Mouse (Mus musculus) hindbrain, embryonic 10.5 days (tissue): ENCODE data around the gene Ldb2. TPM values are rescaled to one million over a fixed set of nuclear protein-coding genes. Genes with fewer than 3 reads are reported as not detected.

Experiments
- DNase-seq: peaks from one replicate; pipeline ENCODE4 v3.0.0-alpha.2; 2017; ENCODE audit warnings: low spot score
- H3K27ac ChIP-seq: fragments of 300-500 bp; sonication (generic); 2 replicates; pipeline ENCODE4 v1.5.1; 2016; ENCODE audit warnings: mild to moderate bottlenecking, moderate library complexity
- H3K27me3 ChIP-seq: fragments of 300-500 bp; sonication (generic); 2 replicates; pipeline ENCODE4 v1.6.1; 2016; ENCODE audit warnings: mild to moderate bottlenecking; ENCODE audit not compliant: poor library complexity, insufficient read depth, severe bottlenecking
- H3K36me3 ChIP-seq: fragments of 300-500 bp; sonication (generic); 2 replicates; pipeline ENCODE4 v1.6.1; 2016; ENCODE audit warnings: mild to moderate bottlenecking, moderate library complexity
- H3K4me1 ChIP-seq: fragments of 300-500 bp; sonication (generic); replicated peaks from 2 replicates; pipeline ENCODE4 v1.6.1; 2016; ENCODE audit warnings: mild to moderate bottlenecking
- H3K4me3 ChIP-seq: fragments of 300-500 bp; sonication (generic); 2 replicates; pipeline ENCODE4 v1.5.1; 2016; ENCODE audit warnings: mild to moderate bottlenecking, moderate library complexity
- H3K9me3 ChIP-seq: fragments of 300-500 bp; sonication (generic); 2 replicates; pipeline ENCODE4 v1.6.1; 2016; ENCODE audit warnings: mild to moderate bottlenecking, moderate library complexity
- WGBS: fragments of 180-500 bp; shearing (Covaris S2); methylation state at CpG from one replicate; pipeline ENCODE4 v1.1.7; 2016; 5-methylcytosine and 5-hydroxymethylcytosine counted together
- polyA plus RNA-seq: library from polyadenylated mRNA; unstranded; fragments of >200 nt; fragmentation: Nextera tagmentation; extraction: Ambion mirVana; gene quantifications from 2 replicates; pipeline ENCODE4 v1.2.1, GENCODE M21; 2016

The Ldb2 gene
- polyA plus RNA-seq, 1 experiment from 2014 or later, result 21.8 TPM

DNA sequence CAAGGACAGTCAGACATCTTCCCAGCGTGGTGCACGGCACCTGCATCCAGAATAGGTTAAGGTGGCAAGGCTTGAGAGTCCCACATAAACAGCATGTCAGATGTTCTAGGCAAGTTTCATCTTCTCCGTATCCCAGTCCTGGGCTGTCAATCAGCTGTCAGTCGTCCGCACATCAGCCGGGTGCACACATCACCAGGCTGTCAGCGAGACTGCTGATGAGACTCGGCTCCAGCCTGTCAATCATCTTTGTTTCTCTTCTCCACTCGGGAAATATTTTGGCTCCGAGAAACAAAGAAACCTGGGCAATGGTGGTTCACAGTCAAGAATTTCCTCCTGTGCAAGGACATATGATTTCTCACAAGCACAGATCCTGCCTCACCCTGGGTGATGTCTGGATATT is 132.1 kb downstream of the Ldb2 start:
- no peaks in the 10 kb centered on the region for H3K36me3 ChIP-seq
- WGBS, result 63% methylated on average over 10 of the region's 10 CpGs
- peaks cover 19% of the 10 kb centered on the region for H3K4me1 ChIP-seq
- H3K9me3 ChIP-seq, result no peaks in the 10 kb centered on the region
- no peak overlapping the region for H3K4me3 ChIP-seq
- no peaks in the 10 kb centered on the region for H3K27me3 ChIP-seq
- no peak overlapping the region for H3K27ac ChIP-seq
- no peak for DNase-seq

DNA sequence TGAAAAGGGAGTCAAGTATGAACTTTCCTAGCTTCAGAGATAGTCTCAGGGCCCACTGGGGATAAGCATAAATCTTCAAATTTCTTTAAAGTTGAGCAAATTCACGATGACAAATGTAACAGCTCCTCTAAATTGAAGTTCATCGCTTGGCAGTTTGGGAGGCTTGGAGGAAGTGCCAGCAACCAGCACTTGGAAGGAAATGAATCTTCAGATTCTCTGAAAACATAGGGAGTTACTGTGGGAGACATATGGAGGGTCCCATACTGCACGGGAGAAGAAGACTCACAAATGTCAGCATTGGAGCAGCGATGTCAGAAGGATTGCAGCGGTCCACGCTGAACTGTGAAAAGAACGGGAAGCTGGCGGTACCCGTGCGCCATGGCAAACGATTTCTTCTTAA is 139.8 kb downstream of the Ldb2 start:
- 96% methylated on average over 11 of the region's 11 CpGs for WGBS
- H3K27me3 ChIP-seq, result no peaks in the 10 kb centered on the region
- no peak overlapping the region for H3K27ac ChIP-seq
- H3K4me3 ChIP-seq, result no peak overlapping the region
- DNase-seq, result no peak
- peaks cover 7% of the 10 kb centered on the region; the same call in 1 of the 2 replicates for H3K4me1 ChIP-seq
- no peaks in the 10 kb centered on the region for H3K9me3 ChIP-seq
- no peaks in the 10 kb centered on the region for H3K36me3 ChIP-seq

DNA sequence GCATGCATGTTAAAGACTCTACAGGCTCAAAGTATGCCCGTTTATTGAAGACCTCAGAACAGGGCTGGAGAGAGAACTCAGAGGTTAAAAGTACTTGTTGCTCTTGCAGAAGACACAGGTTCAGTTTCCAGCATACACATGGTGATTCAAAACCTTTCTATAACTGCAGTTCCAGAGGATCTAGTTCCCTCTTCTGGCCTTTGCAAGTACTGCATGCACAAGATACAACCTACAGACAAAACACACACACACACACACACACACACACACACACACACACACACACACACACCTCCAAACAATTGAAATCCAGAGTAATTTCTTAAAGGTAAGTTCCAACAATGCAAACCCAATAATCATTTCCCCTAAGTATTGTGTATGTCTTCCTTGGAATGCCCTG is 142.8 kb downstream of the Ldb2 start:
- Histone ChIP-seq H3K27me3 (no peaks in the 10 kb centered on the region), H3K4me3 (no peak overlapping the region), H3K27ac (no peak overlapping the region), H3K9me3 (no peaks in the 10 kb centered on the region), H3K36me3 (no peaks in the 10 kb centered on the region), H3K4me1 (peaks cover 23% of the 10 kb centered on the region)
- WGBS, result 93% methylated on average over 1 of the region's 1 CpGs
- DNase-seq, result no peak

DNA sequence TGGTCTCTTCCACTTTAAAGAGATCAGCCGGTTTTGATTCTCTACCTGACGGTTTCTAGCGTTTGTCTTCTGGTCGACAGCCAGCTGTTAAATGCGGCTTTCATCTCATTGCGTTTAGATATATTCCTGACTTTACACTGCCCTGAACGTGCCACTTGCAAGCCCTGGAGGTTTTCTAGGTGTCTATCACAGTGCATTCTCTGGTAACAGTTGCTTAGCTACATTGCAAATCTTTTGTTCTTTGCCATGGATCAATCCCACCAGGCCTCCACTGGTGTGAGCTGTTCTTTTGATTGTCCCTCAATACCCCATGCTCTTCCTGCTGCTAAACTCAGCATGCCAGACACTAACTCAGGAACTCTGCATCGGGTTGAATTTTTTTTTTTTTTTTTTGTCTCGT is 145.1 kb downstream of the Ldb2 start:
- Histone ChIP-seq H3K9me3 (no peaks in the 10 kb centered on the region), H3K4me3 (no peak overlapping the region), H3K36me3 (no peaks in the 10 kb centered on the region), H3K27me3 (no peaks in the 10 kb centered on the region), H3K27ac (peak overlapping the region; percentile 59), H3K4me1 (peaks cover 23% of the 10 kb centered on the region)
- 18% methylated on average over 9 of the region's 9 CpGs for WGBS
- peak; percentile 38 for DNase-seq

DNA sequence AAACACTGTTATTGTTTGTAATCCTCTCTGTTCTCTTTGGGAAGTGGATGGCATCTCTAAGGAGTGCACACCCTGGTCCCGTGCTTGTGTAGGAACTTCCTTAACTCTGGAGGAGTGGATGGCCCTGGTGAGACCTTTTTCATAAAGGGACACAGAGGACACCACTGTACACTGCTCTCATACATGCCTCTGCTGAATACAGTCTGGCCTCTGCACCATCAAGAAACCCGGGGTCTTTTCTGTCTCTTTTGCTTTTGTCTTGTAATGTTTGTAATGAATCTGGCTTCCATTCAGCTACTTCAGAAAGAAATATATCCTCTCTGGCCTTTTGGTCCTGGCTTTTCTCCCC is 152.7 kb downstream of the Ldb2 start:
- no peaks in the 10 kb centered on the region for H3K27me3 ChIP-seq
- no peak for DNase-seq
- H3K36me3 ChIP-seq, result no peaks in the 10 kb centered on the region
- 67% methylated on average over 2 of the region's 2 CpGs for WGBS
- peaks cover 32% of the 10 kb centered on the region for H3K4me1 ChIP-seq
- H3K27ac ChIP-seq, result 0 out of 2 replicates have a peak overlapping the region, but pooled peaks have one; percentile 10
- no peaks in the 10 kb centered on the region for H3K9me3 ChIP-seq
- H3K4me3 ChIP-seq, result no peak overlapping the region

DNA sequence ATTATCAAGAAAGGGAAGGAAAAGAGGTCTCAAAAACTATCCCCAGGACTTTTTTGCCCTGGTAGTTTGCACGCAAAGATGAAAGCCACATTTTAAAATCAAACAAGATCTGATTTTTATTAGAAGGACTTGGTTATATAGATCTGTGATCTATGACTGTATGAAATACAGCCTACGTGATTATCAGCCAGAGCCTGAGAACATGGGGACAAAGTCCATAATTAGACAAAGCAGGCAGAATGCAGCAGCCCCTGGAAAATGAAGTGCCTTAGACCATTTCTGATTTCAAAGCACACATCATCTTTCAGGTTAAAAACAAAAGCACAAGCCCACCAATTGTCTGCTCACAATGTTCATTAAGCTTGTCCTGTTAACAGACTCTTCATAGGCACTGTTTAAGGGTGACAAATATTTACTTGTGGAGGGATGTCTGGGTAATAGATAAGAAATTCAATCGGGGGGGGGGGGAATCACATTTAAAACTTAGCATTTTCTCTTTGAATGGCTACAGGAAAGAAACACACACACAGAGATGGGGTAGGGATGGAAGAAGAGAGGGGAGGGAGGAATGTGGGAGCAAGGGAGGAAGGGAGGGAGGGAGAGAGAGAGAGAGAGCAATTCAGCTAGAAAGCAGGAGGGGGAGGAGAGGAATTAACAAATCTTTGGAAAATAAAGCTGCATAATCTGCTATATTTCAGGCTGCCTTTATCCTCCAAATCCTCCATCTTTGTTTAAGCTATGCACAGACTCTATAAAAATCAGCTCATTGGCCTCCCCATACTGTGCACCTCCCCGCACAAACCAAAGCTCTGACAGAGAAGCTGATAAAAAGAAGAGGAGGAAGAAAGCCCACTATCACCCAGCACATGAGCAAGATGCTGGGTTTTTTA is 153.3 kb downstream of the Ldb2 start:
- Histone ChIP-seq H3K27ac (0 out of 2 replicates have a peak overlapping the region, but pooled peaks have one; percentile 10), H3K27me3 (no peaks in the 10 kb centered on the region), H3K36me3 (no peaks in the 10 kb centered on the region), H3K9me3 (no peaks in the 10 kb centered on the region), H3K4me1 (peaks cover 32% of the 10 kb centered on the region), H3K4me3 (no peak overlapping the region)
- WGBS, result 79% methylated on average over 4 of the region's 4 CpGs
- no peak for DNase-seq

DNA sequence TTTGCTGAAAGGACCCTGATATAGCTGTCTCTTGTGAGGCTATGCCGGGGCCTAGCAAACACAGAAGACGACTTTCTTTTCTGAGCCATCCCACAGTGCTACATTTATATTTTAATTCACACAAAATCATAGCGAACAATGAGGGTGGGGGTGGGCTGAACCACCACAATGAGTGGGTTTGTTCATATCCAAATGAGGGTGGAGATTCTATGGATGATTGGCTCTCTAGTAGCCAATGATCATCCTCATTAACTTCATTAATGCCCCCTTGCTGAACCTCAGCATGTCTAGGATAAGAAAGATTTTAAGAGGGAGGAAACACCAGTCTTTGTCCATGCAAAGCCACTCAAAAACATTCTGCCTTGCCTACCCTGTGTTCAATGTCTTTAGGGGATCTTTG is 156.4 kb downstream of the Ldb2 start:
- Histone ChIP-seq H3K4me3 (no peak overlapping the region), H3K9me3 (no peaks in the 10 kb centered on the region), H3K27me3 (no peaks in the 10 kb centered on the region), H3K36me3 (no peaks in the 10 kb centered on the region), H3K4me1 (peaks cover 27% of the 10 kb centered on the region), H3K27ac (no peak overlapping the region)
- DNase-seq, result no peak
- WGBS, result 49% methylated on average over 3 of the region's 3 CpGs

DNA sequence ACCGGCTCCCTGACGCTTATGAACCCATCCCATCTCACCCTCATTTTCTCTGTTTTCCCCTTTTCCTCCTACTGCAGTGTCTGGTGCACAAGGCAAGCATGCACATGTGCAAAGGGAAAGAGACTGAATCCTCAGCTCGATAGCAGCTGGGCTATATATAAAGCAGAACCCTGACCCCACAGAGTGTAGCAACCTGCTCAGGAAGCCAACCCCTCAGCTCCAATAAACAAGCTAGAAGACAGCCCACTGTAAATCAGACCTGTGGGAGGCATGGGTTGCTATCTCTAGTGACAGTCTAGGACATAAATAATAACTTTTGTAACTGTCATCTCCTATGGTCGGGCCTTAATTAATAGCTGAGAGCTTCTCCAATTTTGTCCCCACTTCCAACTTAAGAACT is 158.4 kb downstream of the Ldb2 start:
- Histone ChIP-seq H3K27ac (no peak overlapping the region), H3K4me3 (no peak overlapping the region), H3K9me3 (no peaks in the 10 kb centered on the region), H3K4me1 (peaks cover 9% of the 10 kb centered on the region), H3K27me3 (no peaks in the 10 kb centered on the region), H3K36me3 (no peaks in the 10 kb centered on the region)
- WGBS, result 88% methylated on average over 4 of the region's 4 CpGs
- DNase-seq, result no peak

DNA sequence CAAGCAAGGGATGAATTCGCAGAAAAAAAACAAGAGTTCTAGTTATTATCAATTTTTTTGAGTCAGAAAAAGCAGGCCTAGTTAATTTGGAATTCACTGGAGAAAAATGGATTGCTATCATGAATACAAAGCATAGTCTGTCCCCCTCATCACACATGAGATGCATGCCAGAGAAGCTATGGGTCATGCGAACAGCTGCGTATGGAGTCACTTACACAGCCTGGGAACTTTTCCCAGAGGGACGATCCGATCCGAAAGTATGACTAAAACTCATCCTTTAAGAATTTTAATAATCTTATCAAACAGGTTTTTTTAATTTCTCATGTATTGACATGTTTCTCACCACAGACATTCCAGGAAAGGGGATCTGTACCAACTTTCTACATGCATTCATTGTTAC is 163.9 kb downstream of the Ldb2 start:
- Histone ChIP-seq H3K4me1 (no peaks in the 10 kb centered on the region), H3K27me3 (no peaks in the 10 kb centered on the region), H3K27ac (no peak overlapping the region), H3K9me3 (no peaks in the 10 kb centered on the region), H3K4me3 (no peak overlapping the region), H3K36me3 (no peaks in the 10 kb centered on the region)
- DNase-seq, result no peak
- 88% methylated on average over 6 of the region's 6 CpGs for WGBS

DNA sequence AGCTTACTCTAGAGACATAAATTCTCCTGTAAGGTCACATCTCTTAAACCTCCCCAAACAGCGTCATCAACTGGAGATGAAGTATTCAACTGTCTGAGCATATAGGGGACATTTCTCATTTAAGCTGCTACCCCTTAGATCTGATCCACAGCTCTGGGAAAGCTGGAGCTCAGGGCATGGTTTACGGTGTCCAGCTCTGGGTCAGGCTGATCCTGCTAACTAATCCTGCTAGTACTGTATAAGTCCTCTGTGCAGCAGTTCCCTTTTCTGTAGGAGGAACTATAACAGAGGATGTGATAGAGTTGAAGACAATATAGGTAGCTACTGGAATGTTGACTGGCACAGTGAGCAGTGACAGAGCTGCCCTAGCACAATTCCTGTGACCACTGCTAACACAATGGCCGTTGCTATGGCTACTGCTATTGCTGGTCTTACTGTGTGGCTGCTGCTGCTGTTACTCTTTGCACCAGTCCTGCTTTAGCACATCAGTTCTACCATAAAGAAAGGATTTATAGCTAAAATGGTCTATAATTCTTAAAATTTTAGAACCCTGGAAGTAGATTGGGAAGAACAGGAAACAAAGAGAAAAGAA is 170.3 kb downstream of the Ldb2 start:
- no peaks in the 10 kb centered on the region for H3K9me3 ChIP-seq
- H3K27ac ChIP-seq, result no peak overlapping the region
- DNase-seq, result peak; percentile 40
- no peaks in the 10 kb centered on the region for H3K27me3 ChIP-seq
- H3K4me3 ChIP-seq, result no peak overlapping the region
- H3K4me1 ChIP-seq, result peaks cover 31% of the 10 kb centered on the region
- WGBS, result 60% methylated on average over 3 of the region's 3 CpGs
- H3K36me3 ChIP-seq, result no peaks in the 10 kb centered on the region

DNA sequence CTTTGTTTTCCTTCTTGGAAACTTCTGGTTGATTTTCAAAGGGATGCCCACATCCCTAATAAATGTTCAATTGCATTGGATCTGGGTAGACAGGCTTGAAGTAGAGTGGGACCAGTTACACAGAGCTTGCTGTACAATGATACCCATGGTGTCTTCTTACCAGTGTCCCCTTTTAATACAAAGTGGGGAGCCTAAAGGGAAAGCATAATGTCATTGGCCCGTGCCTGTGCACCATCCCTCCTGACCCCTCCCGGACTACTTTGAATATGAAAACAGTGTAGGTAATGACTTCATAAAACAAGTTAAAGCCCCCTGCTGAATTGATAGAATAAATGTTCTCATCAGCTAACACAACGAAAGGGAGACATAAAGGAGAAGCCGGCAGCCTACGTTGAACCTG is 172.0 kb downstream of the Ldb2 start:
- WGBS, result 48% methylated on average over 5 of the region's 5 CpGs
- Histone ChIP-seq H3K4me1 (peaks cover 31% of the 10 kb centered on the region), H3K27ac (no peak overlapping the region), H3K27me3 (no peaks in the 10 kb centered on the region), H3K4me3 (no peak overlapping the region), H3K36me3 (no peaks in the 10 kb centered on the region), H3K9me3 (no peaks in the 10 kb centered on the region)
- no peak for DNase-seq

DNA sequence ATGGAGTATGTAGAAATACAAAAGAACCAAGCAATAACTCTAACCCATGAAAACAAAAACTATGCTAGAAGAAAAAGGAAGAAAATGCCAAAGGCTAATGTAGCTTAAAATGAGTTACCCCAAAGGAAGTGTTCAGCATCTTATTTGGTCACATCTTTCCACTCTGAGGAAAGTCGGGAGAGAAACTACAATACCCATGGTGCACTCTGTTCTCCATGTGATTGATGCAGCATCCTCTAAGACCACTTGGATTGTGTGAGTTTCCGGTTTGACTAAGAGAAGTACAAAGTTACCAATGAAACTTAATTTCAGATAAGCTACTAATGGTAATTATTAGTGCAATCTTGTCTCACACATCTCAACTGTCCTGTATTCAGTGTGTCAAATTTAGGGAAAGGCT is 172.6 kb downstream of the Ldb2 start:
- Histone ChIP-seq H3K27me3 (no peaks in the 10 kb centered on the region), H3K27ac (no peak overlapping the region), H3K4me1 (peaks cover 31% of the 10 kb centered on the region), H3K4me3 (no peak overlapping the region), H3K36me3 (no peaks in the 10 kb centered on the region), H3K9me3 (no peaks in the 10 kb centered on the region)
- DNase-seq, result no peak
- 86% methylated on average over 2 of the region's 2 CpGs for WGBS

DNA sequence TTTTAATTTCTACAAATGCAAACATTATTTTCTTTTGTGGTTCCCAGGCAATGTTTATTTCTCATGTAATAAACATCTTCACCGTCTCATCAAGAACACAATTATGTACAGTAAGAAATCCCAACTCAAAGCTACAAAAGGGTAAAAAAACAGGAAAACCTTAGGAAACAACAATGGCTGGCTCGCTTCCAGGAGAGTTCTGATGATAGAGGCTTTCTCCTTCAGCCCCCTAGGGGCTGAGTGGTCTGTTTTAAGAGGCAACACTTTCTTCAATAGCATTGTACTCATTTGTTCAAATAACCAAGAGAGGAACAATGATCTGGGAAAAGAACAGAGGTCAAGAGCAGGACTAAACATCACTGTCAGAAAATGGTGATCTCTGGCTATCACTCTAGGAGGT is 173.4 kb downstream of the Ldb2 start:
- Histone ChIP-seq H3K4me3 (no peak overlapping the region), H3K27ac (no peak overlapping the region), H3K36me3 (no peaks in the 10 kb centered on the region), H3K9me3 (no peaks in the 10 kb centered on the region), H3K27me3 (no peaks in the 10 kb centered on the region), H3K4me1 (peaks cover 31% of the 10 kb centered on the region)
- WGBS, result 61% methylated on average over 2 of the region's 2 CpGs
- DNase-seq, result no peak
